Mouse (Mus musculus) embryo, embryonic 9.5 days (tissue): ENCODE data around the gene Cntn4.
A peak's percentile ranks its signal among the peaks of the same experiment; 100 is the strongest.

Experiments
- DNase-seq: peaks from one replicate; pipeline ENCODE4 v3.0.0-alpha.2; 2017; ENCODE audit errors: extremely low spot score

Cntn4 gene

GRCm38 (mm10) chr6:106078629-106079028, 401.2 kb downstream of the Cntn4 start:
- DNase-seq = no peak

GRCm38 (mm10) chr6:106097856-106098255, 420.4 kb downstream of the Cntn4 start:
- DNase-seq = no peak

GRCm38 (mm10) chr6:106118523-106119081, 441.1 kb downstream of the Cntn4 start:
- DNase-seq = peak; percentile 4

GRCm38 (mm10) chr6:106153530-106153929, 476.1 kb downstream of the Cntn4 start:
- DNase-seq = no peak

- DNase-seq = no peak
Measured at GRCm38 (mm10) chr6:106155362-106155761, 477.9 kb downstream of the Cntn4 start.

GRCm38 (mm10) chr6:106177546-106177945, 500.1 kb downstream of the Cntn4 start:
- DNase-seq = no peak

- no peak for DNase-seq
Measured at GRCm38 (mm10) chr6:106181596-106181995, 504.1 kb downstream of the Cntn4 start.

GRCm38 (mm10) chr6:106200974-106201373, 523.5 kb downstream of the Cntn4 start:
- DNase-seq = no peak

- DNase-seq = no peak
Measured at GRCm38 (mm10) chr6:106207401-106207800, 529.9 kb downstream of the Cntn4 start.

GRCm38 (mm10) chr6:106213071-106213470, 535.6 kb downstream of the Cntn4 start:
- DNase-seq = no peak

- DNase-seq = no peak
Measured at GRCm38 (mm10) chr6:106237046-106237948, 559.8 kb downstream of the Cntn4 start.

- no peak for DNase-seq
Measured at GRCm38 (mm10) chr6:106241553-106241952, 564.1 kb downstream of the Cntn4 start.

GRCm38 (mm10) chr6:106263396-106263795, 585.9 kb downstream of the Cntn4 start:
- DNase-seq = no peak

GRCm38 (mm10) chr6:106265487-106265886, 588.0 kb downstream of the Cntn4 start:
- no peak for DNase-seq

- no peak for DNase-seq
Measured at GRCm38 (mm10) chr6:106266304-106266703, 588.8 kb downstream of the Cntn4 start.

- no peak for DNase-seq
Measured at GRCm38 (mm10) chr6:106268723-106269122, 591.3 kb downstream of the Cntn4 start.

- no peak for DNase-seq
Measured at GRCm38 (mm10) chr6:106277139-106277538, 599.7 kb downstream of the Cntn4 start.

- no peak for DNase-seq
Measured at GRCm38 (mm10) chr6:106281621-106282020, 604.2 kb downstream of the Cntn4 start.

GRCm38 (mm10) chr6:106283815-106284214, 606.4 kb downstream of the Cntn4 start:
- DNase-seq = no peak

- no peak for DNase-seq
Measured at GRCm38 (mm10) chr6:106299451-106299850, 622.0 kb downstream of the Cntn4 start.

GRCm38 (mm10) chr6:106300179-106300578, 622.7 kb downstream of the Cntn4 start:
- no peak for DNase-seq

GRCm38 (mm10) chr6:106302435-106302834, 625.0 kb downstream of the Cntn4 start:
- DNase-seq = no peak

- DNase-seq = no peak
Measured at GRCm38 (mm10) chr6:106328987-106329386, 651.5 kb downstream of the Cntn4 start.
